Mouse (Mus musculus): ENCODE results near the gene Mus81.
A peak's percentile ranks its signal among the peaks of the same experiment; 100 is the strongest.

- TF ChIP-seq CHD2 (IDR thresholded peaks at IDR 0.05; ENCODE audit: low read depth, low read length) (peak; percentile 93), ZNF384 (IDR thresholded peaks at IDR 0.05; ENCODE audit: low read depth, low read length) (no peak)
Observed at GRCm38 (mm10) chr19:5510031-5511026, 22.1 kb upstream of the Mus81 start, which contains the start of gene Snx32.

All from ES-E14 (cell line).